ENCODE assay signal across 12 mouse cellular contexts in genomic region chr3:27987891-27988536, GRCm38 (mm10). TPM values are rescaled to one million over a fixed set of nuclear protein-coding genes. Genes with fewer than 3 reads are reported as not detected.
DNase-seq lines count a peak whose midpoint lies in the region; ATAC-seq lines count a peak whose summit lies in the region.
"Had no signal": no experiment of that assay in that cellular context is flagged by ENCODE, and none has a peak within 500 bp of the region (broad histone marks: within the 10 kb centered on the region; RNA-seq: fewer than 3 reads in every experiment).

No protein-coding gene starts in this region.

- H3K9me3 ChIP-seq in intestine, embryonic 15.5 days: no peaks in the 10 kb centered on the region
- H3K9me3 ChIP-seq: forebrain, embryonic 15.5 days; liver, embryonic 13.5 days; neural tube, embryonic 13.5 days had no signal

- no peaks in the 10 kb centered on the region for H3K36me3 ChIP-seq in intestine, embryonic 15.5 days
- H3K36me3 ChIP-seq: forebrain, embryonic 15.5 days; liver, embryonic 13.5 days; neural tube, embryonic 13.5 days had no signal

- H3K27ac ChIP-seq in intestine, embryonic 15.5 days: peak overlapping the region; percentile 44; the same call in 1 of the 2 replicates
- H3K27ac ChIP-seq: forebrain, embryonic 15.5 days; liver, embryonic 13.5 days; neural tube, embryonic 13.5 days had no signal

- intact Hi-C loops in heart, postnatal 25 days (cut with DNase I): no loop called here

- DNase-seq in heart, adult 11 months: peak; percentile 96
- DNase-seq in heart, postnatal 25 days (ENCODE audit: low spot score): no peak
- peak; percentile 19 for DNase-seq in adipocyte (ENCODE audit: low spot score)
- peak; percentile 50 for DNase-seq in lung, postnatal 36 days
- no peak for DNase-seq in right cerebral cortex, postnatal 14 days
- no peak for DNase-seq in layer of hippocampus, postnatal 14 days (ENCODE audit: low spot score in 2 of 2)
- no peak for DNase-seq in embryo, embryonic 10 days (ENCODE audit: low spot score)
- DNase-seq: cerebellum, adult 9-11 months; liver, embryonic 13.5 days had no signal

- H3K27me3 ChIP-seq in intestine, embryonic 15.5 days (replicated peaks): no peaks in the 10 kb centered on the region
- H3K27me3 ChIP-seq: forebrain, embryonic 15.5 days; liver, embryonic 13.5 days; neural tube, embryonic 13.5 days had no signal

- peaks cover 12% of the 10 kb centered on the region for H3K4me1 ChIP-seq in intestine, embryonic 15.5 days (replicated peaks)

- no peak overlapping the region for H3K9ac ChIP-seq in intestine, embryonic 15.5 days
- H3K9ac ChIP-seq: forebrain, embryonic 15.5 days; liver, embryonic 13.5 days; neural tube, embryonic 13.5 days had no signal

- 0 out of 2 replicates have a peak, but pooled peaks have one; percentile 18 for ATAC-seq in intestine, embryonic 15.5 days
- ATAC-seq: forebrain, embryonic 15.5 days had no signal

- 44% methylated on average over 8 of the region's 8 CpGs for WGBS in intestine, embryonic 15.5 days

- H3K4me2 ChIP-seq in intestine, embryonic 15.5 days (replicated peaks): peak overlapping the region; percentile 22; the same call in 1 of the 2 replicates
- H3K4me2 ChIP-seq: forebrain, embryonic 15.5 days; liver, embryonic 13.5 days; neural tube, embryonic 13.5 days had no signal

- H3K4me3 ChIP-seq in intestine, embryonic 15.5 days (replicated peaks): no peak overlapping the region
- H3K4me3 ChIP-seq: forebrain, embryonic 15.5 days; liver, embryonic 13.5 days; neural tube, embryonic 13.5 days had no signal

RNA-seq across cellular contexts. Expression of gene Pld1, which starts 49.5 kb away (rescaled TPM):
- total RNA-seq in heart, postnatal 25 days (2021): 10 to 100 TPM; 12.5 to 13.5 TPM
- polyA plus RNA-seq in intestine, embryonic 15.5 days (2015; fragmentation: Nextera tagmentation; extraction: Ambion mirVana): 14.9 and 17.0 TPM in 2 replicates
- 10 to 100 TPM; 11.6 to 13.6 TPM for total RNA-seq in layer of hippocampus, postnatal 14 days (2021)

Comparison
In these comparisons a context has a peak if more than half of its experiments do, and no peak if none do; other contexts are left out.
1. DNase-seq: peak in heart, adult 11 months (single experiment), adipocyte (single experiment) and lung, postnatal 36 days (single experiment); none in heart, postnatal 25 days (single experiment), right cerebral cortex, postnatal 14 days (single experiment), layer of hippocampus, postnatal 14 days (0 of 2) and embryo, embryonic 10 days (single experiment).